Mouse (Mus musculus): ENCODE data around the gene Fam217b.

The Fam217b gene

DNA sequence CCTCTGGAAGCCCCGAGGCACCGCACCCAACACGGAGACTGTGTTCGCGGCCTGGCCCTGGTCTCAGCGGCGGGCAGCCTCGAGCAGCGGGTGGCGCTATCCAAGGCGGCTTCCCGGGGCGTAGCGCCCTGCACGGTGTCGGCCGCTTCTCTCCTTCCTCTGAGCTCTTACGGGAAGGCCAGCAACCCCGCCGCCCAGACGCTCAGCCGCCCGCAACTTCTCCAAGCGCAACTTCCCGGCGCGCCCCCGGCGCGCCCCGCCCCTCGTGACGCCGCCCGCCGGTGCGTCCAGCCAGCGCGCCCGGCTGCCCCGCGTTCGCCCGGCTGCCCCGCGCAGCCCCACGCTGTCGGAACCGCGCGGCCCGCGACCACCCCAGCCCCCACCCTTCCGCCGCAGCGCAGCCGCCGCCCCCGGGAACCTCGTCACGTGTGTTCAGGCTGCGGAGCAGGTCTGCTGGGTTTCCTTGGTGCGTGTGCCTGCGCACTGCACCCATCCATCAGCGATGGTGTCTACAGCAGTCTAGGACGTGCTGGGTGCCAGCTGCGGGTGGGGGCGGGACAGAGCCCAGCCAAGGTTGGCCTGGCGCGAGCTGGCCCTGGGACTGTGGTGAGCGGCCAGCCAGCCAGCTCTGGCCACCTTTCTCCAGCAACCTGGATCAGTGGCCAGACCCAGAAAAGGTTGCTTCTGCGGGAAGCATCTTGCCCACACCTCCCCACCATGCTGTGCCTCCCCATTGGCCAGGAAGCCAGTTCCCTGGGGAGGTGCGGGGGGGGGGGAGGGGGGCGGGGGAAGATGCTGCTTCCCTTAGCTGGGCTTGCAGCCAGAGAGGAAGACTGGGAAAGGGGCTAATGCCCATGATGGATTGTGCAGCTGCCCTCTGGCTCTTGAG lies at the start of gene Fam217b, which contains the start of gene Ppp1r3d:
Gene Fam217b, plus strand, starts transcription at position 264 of the 889 bp plus-strand sequence.
Gene Ppp1r3d, minus strand, starts transcription at position 212 of the 889 bp plus-strand sequence.
- DNase-seq (ENCODE audit: low spot score), result peak; percentile 61

DNA sequence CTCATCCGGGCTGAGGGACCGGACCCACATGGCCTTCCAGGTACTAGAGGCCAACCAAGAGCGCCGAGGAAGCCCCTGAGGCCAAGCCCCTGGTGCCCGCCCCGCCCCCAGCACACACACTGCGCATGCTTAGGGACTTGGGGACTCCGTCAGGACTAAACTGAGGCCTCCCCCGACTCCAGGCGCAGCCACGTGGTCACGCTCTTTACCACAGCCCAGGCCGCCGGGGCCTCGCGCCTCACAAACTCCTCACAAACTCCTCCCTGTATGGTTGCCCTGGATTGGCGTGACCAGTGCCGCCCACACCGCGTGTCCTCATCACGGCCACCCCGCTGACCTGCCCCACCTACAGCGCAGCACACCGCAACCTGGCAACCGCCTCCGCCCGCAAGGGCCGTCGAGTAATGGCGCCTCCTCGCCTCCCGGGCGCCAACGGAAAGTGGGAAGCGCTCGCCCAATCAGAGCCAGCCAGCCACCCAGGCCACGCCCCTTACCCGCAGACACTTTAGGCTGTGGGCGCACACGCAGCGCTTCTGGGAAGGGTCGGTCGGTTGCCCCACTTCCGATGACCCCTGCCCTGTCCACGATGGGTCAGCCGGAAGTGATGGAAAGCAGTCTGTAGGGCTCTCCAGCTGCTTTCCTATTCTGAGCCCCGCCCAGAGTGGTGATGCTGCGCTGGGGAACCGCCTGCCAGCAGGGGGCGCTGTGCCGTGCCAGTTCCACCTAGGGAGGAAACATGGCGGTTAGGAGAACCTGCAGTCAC lies 7.1 kb upstream of the Fam217b start, which contains the start of gene Sycp2:
Gene Sycp2, minus strand, starts transcription at position 633 of the 763 bp plus-strand sequence.
- DNase-seq (ENCODE audit: low spot score), result no peak

DNA sequence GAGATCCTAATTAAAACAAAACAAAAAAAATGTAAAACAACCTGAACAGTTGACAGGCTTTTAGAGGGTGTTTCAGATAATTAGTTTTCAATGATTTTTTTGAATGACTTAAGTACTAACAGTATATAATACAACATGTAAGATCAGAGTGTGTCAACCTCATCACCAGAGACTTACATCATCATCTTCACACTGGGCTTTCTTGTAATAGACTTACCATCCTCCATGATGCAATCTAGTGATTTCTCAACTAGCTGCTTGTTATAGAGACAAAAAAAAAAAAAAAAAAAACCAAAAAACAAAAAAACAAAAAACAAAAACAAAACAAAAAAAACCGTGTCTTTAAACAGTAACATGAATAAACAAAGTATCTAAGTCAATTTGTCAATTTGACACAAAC lies 5.3 kb upstream of the Fam217b start:
- no peak for DNase-seq (ENCODE audit: low spot score)

DNA sequence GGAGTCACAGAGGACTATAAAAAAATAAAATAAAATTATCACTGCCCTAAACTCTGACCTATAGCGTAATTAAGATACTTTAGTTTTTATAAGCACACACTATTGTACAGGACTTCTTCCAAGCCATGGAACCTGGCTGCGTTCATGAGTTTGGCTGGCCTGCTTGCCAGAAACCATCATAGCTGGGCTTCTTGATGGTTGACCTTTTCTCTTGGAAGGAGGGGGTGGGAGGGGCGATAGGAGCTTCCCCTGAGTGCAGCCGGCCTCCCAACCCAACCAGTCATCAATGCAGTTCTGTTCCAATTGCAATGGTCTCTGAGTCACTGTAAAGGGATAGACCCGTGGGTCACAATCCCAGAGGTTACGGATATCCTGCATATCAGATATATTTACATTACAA lies 4.0 kb upstream of the Fam217b start:
- DNase-seq (ENCODE audit: low spot score), result no peak

DNA sequence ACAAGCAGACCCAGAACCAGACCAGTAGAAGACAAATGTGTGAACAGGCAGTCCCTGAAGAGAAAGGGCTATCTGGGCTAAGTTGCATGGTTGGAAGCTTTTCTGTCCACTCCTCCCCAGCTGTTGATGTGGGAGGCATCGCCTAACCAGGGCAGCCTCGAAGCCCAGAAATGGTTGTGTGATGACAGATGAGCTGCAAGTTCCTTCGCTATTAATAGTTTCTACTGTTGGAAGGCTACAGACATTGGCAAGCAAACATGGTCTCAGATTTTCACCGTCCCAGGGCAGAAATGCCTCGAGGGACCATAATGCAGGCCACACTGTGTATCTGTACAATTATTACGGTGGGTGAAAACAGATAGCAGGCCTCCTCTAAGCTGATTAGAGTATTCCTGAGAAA lies 1.7 kb upstream of the Fam217b start:
- no peak for DNase-seq (ENCODE audit: low spot score)

DNA sequence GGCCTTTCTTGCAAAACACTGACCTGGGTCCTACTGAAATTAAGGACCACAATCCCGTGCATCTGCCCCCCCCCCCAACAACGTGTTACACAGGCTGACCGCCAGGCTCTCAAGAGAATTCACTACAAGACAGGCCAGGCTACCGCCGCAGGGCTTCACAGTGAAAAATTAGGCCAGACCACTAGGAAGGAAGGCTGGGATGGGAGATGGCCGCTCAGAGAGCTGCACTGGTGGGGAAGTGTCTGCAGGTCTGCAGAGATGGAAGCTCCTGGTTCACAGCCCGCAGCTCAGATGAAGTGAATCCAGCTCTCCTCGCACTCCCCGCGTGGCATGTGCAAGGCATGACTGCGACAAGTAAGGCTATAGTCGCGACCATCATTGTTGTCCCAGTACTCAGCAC lies 1.2 kb upstream of the Fam217b start:
- DNase-seq (ENCODE audit: low spot score), result no peak

DNA sequence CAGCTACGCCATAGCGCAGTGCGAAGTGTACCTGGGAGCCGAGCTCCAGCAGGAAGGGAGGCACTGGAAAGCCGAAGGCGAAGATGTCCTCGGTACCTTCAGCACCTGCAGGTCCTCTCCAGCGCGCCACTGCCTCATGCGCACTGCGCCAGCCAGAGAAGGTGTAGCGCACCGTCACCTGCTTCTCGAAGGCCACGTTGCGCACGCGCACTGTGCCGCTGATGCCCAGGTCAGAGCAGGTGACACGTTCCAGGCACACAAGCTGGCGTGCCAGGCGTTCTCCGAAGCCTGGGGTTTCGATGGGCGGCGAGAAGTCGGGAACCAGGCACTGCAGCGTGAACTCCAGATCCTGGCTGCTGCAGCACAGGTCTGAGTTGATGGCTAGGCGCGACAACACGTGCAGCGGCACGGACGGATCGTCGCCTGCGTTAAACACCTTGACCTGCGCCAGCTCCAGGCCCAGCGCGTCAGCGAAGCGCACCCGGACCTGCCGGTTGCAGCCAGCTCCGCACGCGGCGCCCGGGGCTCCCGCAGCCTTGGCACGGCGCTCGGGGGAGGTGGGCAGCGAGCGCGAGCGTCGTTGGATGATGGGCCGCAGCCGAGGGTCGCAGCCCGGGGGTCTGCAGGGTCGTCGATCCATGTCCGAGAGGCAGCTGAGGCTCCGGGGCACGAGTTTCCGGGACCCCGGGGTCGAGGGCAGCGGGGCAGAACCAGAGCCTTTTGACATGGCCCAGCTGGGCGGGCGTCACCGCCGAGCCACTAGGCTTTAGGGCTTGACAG lies 653 bp upstream of the Fam217b start:
- no peak for DNase-seq (ENCODE audit: low spot score)

DNA sequence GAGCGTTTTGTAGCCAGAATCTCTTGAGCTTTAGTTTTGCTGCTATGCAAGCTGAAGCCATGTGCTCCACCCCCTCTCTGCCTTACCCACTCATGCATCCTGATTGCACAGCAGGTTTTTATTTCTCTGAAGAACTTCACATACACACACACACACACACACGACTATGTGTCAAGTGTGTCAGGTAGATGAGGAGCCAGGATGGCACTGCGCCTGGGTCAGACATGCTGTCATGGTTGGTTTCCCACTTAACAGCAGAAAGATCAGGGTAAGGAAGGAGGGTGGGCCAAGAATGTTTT lies 775 bp downstream of the Fam217b start:
- no peak for DNase-seq (ENCODE audit: low spot score)

DNA sequence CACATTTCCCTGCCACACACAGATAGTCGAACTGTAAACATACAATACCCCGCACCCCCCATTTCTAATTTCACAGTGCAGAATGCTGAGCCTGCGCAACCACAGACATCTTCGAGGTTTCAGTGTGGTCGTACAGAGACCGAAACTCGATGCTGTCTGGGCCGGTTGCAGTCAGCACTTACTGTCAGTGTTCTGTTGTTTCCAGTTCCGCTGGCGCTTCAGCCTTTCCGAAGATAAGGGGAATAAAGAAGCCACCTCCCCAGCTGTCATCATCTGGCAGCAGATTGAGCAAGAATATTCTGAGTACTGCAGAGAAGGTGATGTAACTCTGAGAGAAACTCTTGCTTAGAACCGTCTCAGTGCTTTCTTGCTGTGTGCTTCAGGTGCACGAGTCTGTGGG lies 2.1 kb downstream of the Fam217b start:
- DNase-seq (ENCODE audit: low spot score), result no peak

DNA sequence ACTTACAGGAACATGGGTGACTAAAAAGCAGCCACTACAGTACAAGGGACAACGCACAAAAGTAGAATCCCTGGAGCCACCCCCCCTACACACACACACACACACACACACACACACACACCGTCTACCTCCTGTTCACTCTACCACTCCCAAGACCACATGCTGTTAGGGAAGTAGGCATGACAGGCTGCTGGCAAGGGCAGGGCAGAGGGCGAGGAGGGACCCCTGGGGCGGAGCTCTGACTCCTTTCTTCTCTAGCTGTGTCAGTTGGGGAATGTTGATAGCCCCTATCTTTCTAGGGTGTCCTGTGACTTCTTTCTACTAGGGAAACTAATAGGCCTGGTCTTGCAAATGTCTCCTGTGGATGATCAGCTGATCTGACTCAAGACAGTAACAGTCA lies 2.6 kb downstream of the Fam217b start:
- DNase-seq (ENCODE audit: low spot score), result no peak

DNA sequence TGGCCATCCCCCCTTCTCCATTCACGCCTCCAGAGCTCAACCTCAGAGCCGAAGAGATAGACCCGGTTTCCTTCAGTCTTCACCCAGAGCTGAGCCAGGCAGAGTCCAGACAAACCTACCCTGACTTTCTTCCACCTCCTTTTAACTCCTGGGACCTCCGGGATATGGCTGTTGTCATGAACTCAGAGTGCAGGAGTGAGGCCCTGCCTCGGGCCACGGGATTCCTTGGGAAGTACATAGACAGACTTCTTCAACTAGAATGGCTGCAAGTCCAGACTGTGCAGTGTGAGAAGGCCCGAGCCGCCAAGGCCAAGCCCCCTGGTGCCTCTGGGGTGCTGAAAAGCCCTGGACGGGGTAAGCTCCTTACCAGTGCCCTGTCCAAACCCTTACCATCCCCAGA lies 6.3 kb downstream of the Fam217b start:
- DNase-seq (ENCODE audit: low spot score), result no peak

DNA sequence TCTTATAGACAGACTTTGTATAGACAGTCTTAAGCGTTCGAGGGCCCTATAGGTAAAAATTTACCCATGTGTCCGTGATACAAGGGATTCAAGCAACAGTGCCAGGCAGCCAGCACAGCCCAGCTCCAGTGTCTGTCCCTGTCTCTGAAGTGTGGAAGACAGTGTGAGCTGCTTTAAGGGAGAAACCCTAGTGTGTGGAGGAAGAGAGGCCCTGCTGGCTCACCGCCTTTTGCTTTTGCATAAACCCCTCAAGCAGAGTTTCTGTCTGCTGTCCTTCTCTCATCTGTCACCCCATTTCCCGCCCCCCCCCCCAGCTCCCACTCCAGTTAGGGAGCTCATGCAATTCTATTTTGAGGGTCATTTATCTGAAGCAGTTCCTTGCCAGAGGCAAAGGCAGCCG lies 7.3 kb downstream of the Fam217b start:
- DNase-seq (ENCODE audit: low spot score), result no peak

DNA sequence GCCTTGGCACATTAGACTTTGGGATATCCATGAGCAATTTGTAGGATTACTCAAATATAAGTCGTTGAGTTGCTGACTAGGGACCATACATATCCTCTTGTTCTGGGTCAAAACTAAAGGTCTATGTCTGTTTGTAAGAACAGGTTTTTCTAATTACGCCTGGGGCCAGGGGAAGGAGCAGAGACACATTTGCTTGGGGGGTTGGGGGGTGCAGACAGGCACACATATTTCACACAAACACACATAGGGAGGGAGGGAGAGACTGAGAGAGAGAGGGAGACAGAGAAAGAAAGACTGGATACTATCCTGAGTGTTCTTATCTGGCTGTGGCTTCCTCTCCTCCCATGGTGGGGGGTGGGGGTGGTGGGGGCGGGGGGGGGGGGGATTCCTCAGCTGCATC lies 7.9 kb downstream of the Fam217b start:
- peak; percentile 67 for DNase-seq (ENCODE audit: low spot score)

DNA sequence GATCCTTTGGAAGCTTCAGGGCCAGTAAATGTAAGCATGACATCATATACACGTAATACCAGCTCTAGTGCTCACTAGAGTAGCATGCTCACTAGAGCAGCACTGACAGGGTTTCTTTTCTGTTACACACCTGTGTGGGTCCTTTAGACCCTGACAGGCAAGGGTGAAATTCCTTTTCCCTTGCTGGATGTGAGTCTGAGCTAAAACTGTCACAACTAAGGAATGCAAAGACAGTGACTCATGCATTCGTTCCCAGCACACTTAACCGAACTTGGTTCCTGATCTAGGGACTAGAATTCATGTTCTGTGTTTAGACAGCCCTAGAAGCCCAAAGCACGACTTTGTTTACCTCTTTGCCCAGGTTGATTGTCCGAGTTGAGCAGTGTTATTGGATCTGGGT lies 8.9 kb downstream of the Fam217b start:
- no peak for DNase-seq (ENCODE audit: low spot score)

DNA sequence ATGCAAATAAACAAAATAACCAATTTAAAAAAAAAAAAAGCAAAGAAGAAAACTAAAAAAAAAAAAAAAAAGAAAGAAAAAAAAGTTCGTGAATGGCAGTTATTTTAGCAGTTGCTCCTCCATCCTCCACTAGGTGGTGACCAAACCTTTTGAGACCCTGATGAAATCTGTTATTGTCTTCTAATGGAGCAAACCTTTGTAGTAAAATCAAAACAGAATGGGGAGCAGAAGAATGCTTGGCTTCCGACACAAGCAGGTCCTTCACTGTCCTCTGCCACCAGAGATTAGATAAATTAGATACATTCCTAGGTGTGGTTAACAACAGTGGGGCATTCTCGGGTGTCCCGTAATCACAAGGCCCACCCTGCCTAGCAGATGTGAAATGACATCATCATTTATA lies 11.9 kb downstream of the Fam217b start:
- DNase-seq (ENCODE audit: low spot score), result peak; percentile 67

DNA sequence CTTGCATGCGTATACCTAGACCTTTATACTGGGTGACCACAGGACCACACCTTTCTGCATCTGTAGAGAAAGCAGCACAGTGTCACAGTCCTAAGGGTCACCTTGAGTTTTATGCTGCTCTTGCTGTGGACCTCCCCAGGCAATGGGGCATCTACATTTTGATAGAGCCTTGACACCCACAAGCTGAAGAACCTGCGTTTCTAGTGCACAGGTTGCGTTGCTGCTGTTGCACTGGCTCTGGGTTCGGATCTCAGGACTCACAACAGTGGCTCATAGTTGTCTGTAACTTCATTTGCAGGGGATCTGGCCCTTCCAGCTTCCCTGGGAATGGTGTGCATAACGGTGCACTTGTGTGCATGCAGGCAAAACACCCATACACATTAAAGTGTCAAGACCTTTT lies 12.9 kb downstream of the Fam217b start:
- DNase-seq (ENCODE audit: low spot score), result no peak

DNA sequence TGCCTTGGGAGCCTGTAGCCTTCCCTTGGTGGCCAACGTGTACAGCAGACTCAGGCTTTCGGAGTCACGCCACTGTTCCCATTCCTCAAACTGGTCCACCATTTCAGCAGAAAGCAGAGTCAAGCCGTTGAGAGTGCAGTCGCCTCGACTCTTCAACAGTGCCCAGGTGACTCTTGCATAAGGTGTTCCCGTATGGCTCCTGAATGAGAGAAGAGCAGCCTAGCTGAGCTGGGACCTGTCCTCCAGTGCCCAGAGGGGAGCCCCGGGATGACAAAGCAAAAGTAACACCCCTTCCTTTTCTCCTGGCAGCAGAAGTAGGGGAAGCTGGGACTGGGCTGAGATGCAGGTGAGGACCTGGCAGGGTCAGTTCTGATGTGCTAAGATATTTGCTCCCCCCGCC lies 13.9 kb downstream of the Fam217b start:
- no peak for DNase-seq (ENCODE audit: low spot score)

DNA sequence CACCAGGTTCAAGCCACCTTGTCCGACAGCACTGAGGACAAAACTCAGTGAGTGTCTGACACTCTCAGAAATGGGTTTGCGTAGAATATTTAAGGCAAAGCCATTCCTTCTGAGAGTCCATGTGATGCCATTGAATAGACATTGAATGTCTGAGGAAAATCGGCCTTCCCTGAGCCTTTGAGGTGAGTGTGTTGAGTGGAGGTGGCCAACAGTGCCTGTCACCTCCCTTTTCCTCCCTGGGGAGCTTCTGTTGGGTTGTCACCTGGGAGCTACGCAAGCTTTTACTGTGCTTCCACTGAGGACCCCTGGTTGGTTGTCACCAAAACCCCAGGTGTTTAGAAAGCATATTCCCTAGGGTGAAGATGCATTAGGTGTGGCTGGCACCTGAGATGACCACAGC lies 14.4 kb downstream of the Fam217b start:
- no peak for DNase-seq (ENCODE audit: low spot score)

DNA sequence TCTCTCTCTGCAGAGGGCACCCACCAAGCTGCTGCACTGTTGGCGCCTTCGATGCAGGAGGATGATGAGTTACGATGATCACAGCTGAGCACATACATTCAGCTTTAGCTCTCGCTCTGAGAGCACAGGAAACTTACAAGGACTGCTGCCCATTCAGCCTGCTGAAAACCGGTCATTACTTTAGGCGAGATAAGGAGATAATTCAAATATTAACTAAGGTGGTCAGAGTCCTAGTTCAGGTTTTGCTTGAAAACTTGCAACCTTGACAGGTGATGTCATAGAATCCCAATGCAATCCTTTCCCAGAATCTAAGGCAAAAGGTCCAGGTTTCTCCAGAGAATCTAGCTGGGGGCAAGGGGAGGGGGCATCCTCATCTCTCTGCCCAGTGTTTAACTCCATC lies 15.1 kb downstream of the Fam217b start:
- DNase-seq (ENCODE audit: low spot score), result no peak

DNA sequence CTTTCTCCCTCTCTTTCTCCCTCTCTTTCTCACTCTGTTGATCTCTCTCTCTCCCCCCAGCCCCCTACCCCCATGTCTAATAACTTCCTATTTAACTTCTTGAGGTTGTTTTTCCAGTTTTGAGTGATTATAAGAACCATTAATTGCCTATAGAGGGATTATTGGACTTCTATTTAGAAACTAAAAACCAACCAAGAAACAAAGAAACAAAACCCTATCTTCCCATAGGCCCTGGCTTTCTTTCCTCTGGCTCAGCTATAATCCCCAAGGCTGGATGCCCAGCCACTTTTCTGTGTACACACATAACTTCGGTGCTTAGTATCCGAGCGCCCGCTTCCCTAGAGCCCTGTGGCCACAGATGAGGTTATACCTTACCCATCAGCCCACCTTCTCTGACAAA lies 15.9 kb downstream of the Fam217b start, which contains the start of gene Cdh26:
Gene Cdh26, plus strand, starts transcription at position 301 of the 400 bp plus-strand sequence.
- DNase-seq (ENCODE audit: low spot score), result no peak

DNA sequence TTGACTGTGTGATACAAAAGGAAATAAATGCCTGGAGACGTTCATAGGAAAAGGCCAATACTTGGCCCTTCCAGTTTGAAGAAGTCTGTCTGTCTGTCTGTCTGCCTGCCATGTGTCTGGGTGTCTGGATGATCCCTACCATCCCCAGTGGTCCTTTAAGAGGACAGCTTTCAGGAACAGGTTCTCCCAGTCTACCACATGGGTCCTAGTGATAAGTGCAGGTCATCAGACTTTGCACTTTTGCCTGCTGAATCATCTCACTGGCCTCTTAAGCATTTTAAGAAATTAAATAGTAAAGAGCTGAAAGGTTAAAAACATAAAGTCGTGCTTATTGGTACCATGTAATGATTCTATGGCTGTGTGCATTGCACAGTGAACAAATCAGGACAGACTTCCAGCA lies 19.2 kb downstream of the Fam217b start:
- no peak for DNase-seq (ENCODE audit: low spot score)

DNA sequence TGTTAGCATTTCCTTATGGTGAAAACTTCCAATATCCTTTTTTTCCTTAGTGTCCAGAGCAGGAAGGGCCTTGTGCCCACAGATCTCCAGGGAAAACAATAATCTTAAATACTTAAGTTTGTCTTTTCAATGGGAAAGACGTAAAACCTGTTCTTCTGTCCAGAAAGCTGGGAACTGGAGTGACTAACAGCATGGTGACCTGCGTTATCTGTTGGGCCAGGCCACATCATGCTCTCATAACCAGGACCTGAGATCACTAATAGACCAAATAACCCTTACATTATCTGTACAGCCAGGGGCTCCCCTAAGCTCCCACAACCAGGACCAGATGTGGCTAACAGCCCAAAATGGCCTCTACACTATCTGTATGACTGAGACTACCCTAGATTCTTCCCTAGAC lies 19.6 kb downstream of the Fam217b start:
- DNase-seq (ENCODE audit: low spot score), result no peak

DNA sequence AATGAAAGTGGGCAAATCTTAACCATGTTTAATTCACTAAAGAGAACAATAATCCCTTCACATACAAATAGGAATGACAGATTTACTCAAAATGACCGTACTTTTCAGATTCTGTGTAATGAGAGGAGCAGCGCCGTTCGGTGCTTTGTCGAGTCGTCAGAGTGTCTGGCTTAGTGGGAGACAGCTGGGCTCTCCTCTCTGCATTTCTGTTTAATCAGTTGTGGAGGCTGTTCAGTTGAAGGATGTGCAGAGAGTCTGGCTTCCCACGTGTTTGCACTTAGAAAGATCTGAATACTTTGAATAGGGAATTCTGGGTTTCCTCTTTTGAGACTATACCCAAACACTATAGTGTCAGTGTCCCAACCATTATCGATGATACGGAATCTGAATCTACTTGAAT lies 23.0 kb downstream of the Fam217b start:
- DNase-seq (ENCODE audit: low spot score), result no peak
